Mouse (Mus musculus) midbrain, embryonic 11.5 days (tissue): Measurements from ENCODE around the gene Zeb2. TPM values are rescaled to one million over a fixed set of nuclear protein-coding genes. Genes with fewer than 3 reads are reported as not detected.

Source experiments
- ATAC-seq: fragments of 200-750 bp; cut with Nextera tagmentation; 2 replicates; pipeline ENCODE4 v1.8.0; 2017; ENCODE audit warnings: moderate TSS enrichment, moderate library complexity; ENCODE audit not compliant: low FRiP score
- DNase-seq: peaks from one replicate; pipeline ENCODE4 v3.0.0; 2015; ENCODE audit warnings: low spot score; ENCODE audit errors: missing footprints
- H3K27ac ChIP-seq: fragments of 300-500 bp; sonication (generic); 2 replicates; pipeline ENCODE4 v1.5.1; 2014; ENCODE audit warnings: low read depth, low read length
- H3K27me3 ChIP-seq: fragments of 300-500 bp; sonication (generic); 2 replicates; pipeline ENCODE4 v1.6.1; 2014; ENCODE audit warnings: mild to moderate bottlenecking, low read length, moderate library complexity, mixed read lengths; ENCODE audit not compliant: control insufficient read depth, insufficient read depth
- H3K36me3 ChIP-seq: fragments of 300-500 bp; sonication (generic); 2 replicates; pipeline ENCODE4 v1.6.1; 2014; ENCODE audit warnings: mild to moderate bottlenecking, low read length, moderate library complexity, mixed read lengths; ENCODE audit not compliant: control insufficient read depth, insufficient read depth
- H3K4me1 ChIP-seq: fragments of 300-500 bp; sonication (generic); 2 replicates; pipeline ENCODE4 v1.6.1; 2014; ENCODE audit warnings: low read length; ENCODE audit not compliant: control insufficient read depth, insufficient read depth
- H3K4me2 ChIP-seq: fragments of 300-500 bp; sonication (generic); 2 replicates; pipeline ENCODE4 v1.6.1; 2014; ENCODE audit warnings: mild to moderate bottlenecking, moderate library complexity
- H3K4me3 ChIP-seq: fragments of 300-500 bp; sonication (generic); 2 replicates; pipeline ENCODE4 v1.5.1; 2014; ENCODE audit warnings: low read depth, low read length
- H3K9ac ChIP-seq: fragments of 300-500 bp; sonication (generic); 2 replicates; pipeline ENCODE4 v1.6.1; 2014; ENCODE audit warnings: low read length
- H3K9me3 ChIP-seq: fragments of 300-500 bp; sonication (generic); 2 replicates; pipeline ENCODE4 v1.6.1; 2016; ENCODE audit warnings: low read length; ENCODE audit not compliant: control insufficient read depth
- WGBS: fragments of 180-500 bp; shearing (Covaris S2); extraction: QIAGEN DNeasy Blood & Tissue Kit; methylation state at CpG from one replicate; pipeline ENCODE4 v1.1.7; 2014; 5-methylcytosine and 5-hydroxymethylcytosine counted together
- polyA plus RNA-seq: library from polyadenylated mRNA; unstranded; fragments of >200 nt; fragmentation: Nextera tagmentation; extraction: Ambion mirVana; gene quantifications from 2 replicates; pipeline ENCODE4 v1.2.1, GENCODE M21; 2014

The Zeb2 gene
- polyA plus RNA-seq, 1 experiment from 2014 or later: 61.2 TPM

GRCm38 (mm10) chr2:44978038-44978437, 139.2 kb downstream of the Zeb2 start:
- WGBS: 79% methylated on average over 6 of the region's 6 CpGs
- DNase-seq: no peak
- Histone ChIP-seq H3K36me3 (no peaks in the 10 kb centered on the region), H3K4me1 (peaks cover 8% of the 10 kb centered on the region; the same call in 1 of the 2 replicates), H3K9ac (no peak overlapping the region), H3K27me3 (no peaks in the 10 kb centered on the region), H3K27ac (no peak overlapping the region), H3K4me3 (no peak overlapping the region), H3K4me2 (no peak overlapping the region), H3K9me3 (peaks cover 5% of the 10 kb centered on the region; the same call in 1 of the 2 replicates)
- no peak for ATAC-seq

DNA sequence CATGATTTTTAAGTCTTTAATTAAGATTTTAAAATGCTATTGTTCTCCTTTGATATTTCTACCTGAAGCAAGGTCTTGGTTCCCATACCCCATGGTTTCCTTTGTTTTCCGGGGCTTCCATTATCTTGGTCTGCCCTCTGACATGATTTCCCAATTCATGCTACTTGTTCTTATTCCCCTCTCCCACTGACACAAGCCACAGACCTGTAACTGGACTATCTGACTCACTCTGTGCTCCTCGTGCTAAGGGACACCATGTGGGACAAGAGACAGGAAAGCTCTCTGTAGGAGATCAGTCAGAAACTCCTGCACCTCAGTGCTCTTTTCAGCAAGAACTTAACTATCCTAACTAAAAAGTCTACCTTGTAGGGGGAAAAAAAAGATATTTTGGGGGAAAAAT, 139.6 kb downstream of the Zeb2 start:
- Histone ChIP-seq H3K4me3 (no peak overlapping the region), H3K9ac (no peak overlapping the region), H3K36me3 (no peaks in the 10 kb centered on the region), H3K27ac (no peak overlapping the region), H3K4me2 (no peak overlapping the region), H3K9me3 (peaks cover 5% of the 10 kb centered on the region; the same call in 1 of the 2 replicates), H3K4me1 (peaks cover 8% of the 10 kb centered on the region; the same call in 1 of the 2 replicates), H3K27me3 (no peaks in the 10 kb centered on the region)
- WGBS: 67% methylated on average over 2 of the region's 2 CpGs
- DNase-seq (no peak), ATAC-seq (no peak)

DNA sequence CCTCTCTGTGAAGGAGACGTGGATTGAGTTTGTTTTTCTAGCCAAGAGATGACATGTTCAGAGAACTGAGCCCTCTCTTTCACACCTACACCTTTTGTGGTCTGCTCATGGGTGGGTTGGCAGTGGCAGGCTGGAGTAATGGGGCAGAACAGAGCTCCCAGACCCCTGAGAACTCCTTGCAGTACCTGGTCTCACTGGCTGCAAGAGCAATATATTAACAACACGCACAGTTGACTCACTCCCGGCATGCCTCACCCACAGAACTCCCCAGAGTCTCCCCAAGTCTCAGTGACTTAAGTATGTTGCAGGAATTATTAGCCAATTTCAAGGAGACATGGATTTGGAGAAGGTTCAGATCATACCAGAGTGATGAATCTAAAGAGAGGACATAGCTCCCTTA, 140.1 kb downstream of the Zeb2 start:
- no peak overlapping the region for H3K27ac ChIP-seq
- H3K36me3 ChIP-seq: no peaks in the 10 kb centered on the region
- DNase-seq (no peak), ATAC-seq (no peak)
- peaks cover 5% of the 10 kb centered on the region; the same call in 1 of the 2 replicates for H3K9me3 ChIP-seq
- peaks cover 8% of the 10 kb centered on the region; the same call in 1 of the 2 replicates for H3K4me1 ChIP-seq
- H3K9ac ChIP-seq: no peak overlapping the region
- no peak overlapping the region for H3K4me3 ChIP-seq
- WGBS: 83% methylated on average over 3 of the region's 3 CpGs
- H3K4me2 ChIP-seq: no peak overlapping the region
- no peaks in the 10 kb centered on the region for H3K27me3 ChIP-seq

GRCm38 (mm10) chr2:44976484-44976883, 140.7 kb downstream of the Zeb2 start:
- Histone ChIP-seq H3K9ac (no peak overlapping the region), H3K27ac (no peak overlapping the region)

DNA sequence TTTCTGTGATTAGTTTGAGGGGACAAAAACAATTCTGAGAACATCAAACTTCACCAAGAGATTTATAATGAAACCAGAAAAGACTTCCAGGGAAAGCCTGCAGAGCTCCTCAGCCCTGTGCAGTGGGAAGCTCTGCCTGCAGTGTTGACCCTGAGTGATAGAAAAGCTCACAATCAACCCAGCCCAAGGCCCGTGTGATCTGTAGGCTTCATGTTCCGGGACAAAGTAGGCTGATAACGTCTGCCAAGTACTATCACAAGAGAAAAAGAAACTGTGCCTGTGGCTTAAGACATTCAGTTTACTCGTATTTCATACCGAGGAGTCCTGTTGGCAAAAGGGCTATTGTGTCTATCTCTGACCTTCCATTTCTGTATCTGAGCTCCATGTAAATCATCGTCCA, 143.4 kb downstream of the Zeb2 start:
- H3K36me3 ChIP-seq: no peaks in the 10 kb centered on the region
- no peak overlapping the region for H3K4me3 ChIP-seq
- no peak overlapping the region for H3K4me2 ChIP-seq
- WGBS: 89% methylated on average over 6 of the region's 6 CpGs
- H3K27me3 ChIP-seq: no peaks in the 10 kb centered on the region
- no peaks in the 10 kb centered on the region for H3K4me1 ChIP-seq
- ATAC-seq: no peak
- no peak overlapping the region for H3K9ac ChIP-seq
- no peak overlapping the region for H3K27ac ChIP-seq
- peaks cover 5% of the 10 kb centered on the region; the same call in 1 of the 2 replicates for H3K9me3 ChIP-seq
- DNase-seq: peak; percentile 4

More at GRCm38 (mm10) chr2:44976484-44976883, 140.7 kb downstream of the Zeb2 start:
- ATAC-seq (no peak), DNase-seq (no peak)
- peaks cover 8% of the 10 kb centered on the region; the same call in 1 of the 2 replicates for H3K4me1 ChIP-seq
- H3K4me3 ChIP-seq: no peak overlapping the region
- no peak overlapping the region for H3K4me2 ChIP-seq
- WGBS: 43% methylated on average over 4 of the region's 4 CpGs
- H3K36me3 ChIP-seq: no peaks in the 10 kb centered on the region
- H3K9me3 ChIP-seq: peaks cover 5% of the 10 kb centered on the region; the same call in 1 of the 2 replicates
- H3K27me3 ChIP-seq: no peaks in the 10 kb centered on the region

- Histone ChIP-seq H3K9ac (no peak overlapping the region), H3K27me3 (no peaks in the 10 kb centered on the region), H3K27ac (no peak overlapping the region), H3K4me2 (no peak overlapping the region), H3K4me3 (no peak overlapping the region), H3K9me3 (peaks cover 5% of the 10 kb centered on the region; the same call in 1 of the 2 replicates), H3K36me3 (no peaks in the 10 kb centered on the region), H3K4me1 (no peaks in the 10 kb centered on the region)
- DNase-seq: peak; percentile 56
- ATAC-seq: no peak
- 88% methylated on average over 6 of the region's 6 CpGs for WGBS
Measured at GRCm38 (mm10) chr2:44970087-44970646, 147.0 kb downstream of the Zeb2 start.

DNA sequence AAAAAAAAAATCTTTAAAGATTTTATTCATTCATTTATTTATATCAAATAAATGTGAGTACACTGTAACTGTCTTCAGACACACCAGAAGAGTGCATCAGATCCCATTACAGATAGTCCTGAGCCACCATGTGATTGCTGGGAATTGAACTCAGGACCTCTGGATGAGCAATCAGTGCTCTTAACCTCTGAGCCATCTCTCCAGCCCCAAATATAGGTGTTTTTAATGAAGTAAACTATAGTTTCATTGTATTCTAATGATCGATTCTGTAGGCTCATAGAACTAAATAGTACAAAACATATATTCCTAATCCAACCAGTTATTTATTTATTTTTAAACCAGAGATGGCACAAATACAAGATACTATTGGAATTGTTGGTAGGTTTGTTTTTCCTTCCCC, 147.6 kb downstream of the Zeb2 start:
- WGBS: 100% methylated on average over 1 of the region's 1 CpGs
- H3K27me3 ChIP-seq: no peaks in the 10 kb centered on the region
- no peaks in the 10 kb centered on the region for H3K36me3 ChIP-seq
- DNase-seq (no peak), ATAC-seq (no peak)
- H3K9ac ChIP-seq: no peak overlapping the region
- no peak overlapping the region for H3K4me3 ChIP-seq
- no peak overlapping the region for H3K27ac ChIP-seq
- no peaks in the 10 kb centered on the region for H3K4me1 ChIP-seq
- H3K4me2 ChIP-seq: no peak overlapping the region
- peaks cover 5% of the 10 kb centered on the region; the same call in 1 of the 2 replicates for H3K9me3 ChIP-seq

DNA sequence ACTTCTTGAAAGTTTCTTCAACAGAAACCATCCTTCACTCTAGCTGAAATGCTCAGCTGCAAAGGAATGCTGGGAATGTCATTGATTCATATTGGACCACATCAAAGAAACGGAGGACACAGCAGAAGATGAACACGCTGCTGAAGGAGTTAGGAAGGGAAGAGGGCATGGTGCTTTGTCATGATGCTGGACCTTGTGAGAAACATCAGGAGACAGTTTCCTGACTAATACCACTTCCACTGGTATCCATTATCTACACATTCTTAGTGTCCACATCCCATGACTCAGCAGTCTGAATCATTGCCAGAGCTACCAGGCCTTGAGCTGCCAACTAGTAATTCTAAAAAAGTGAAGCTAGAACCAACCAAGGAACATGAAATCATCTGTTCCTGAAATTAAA, 148.0 kb downstream of the Zeb2 start:
- no peaks in the 10 kb centered on the region for H3K36me3 ChIP-seq
- no peaks in the 10 kb centered on the region for H3K27me3 ChIP-seq
- 85% methylated on average over 2 of the region's 2 CpGs for WGBS
- H3K4me1 ChIP-seq: no peaks in the 10 kb centered on the region
- H3K27ac ChIP-seq: no peak overlapping the region
- no peak overlapping the region for H3K9ac ChIP-seq
- no peak overlapping the region for H3K4me2 ChIP-seq
- H3K9me3 ChIP-seq: peaks cover 3% of the 10 kb centered on the region; the same call in 1 of the 2 replicates
- H3K4me3 ChIP-seq: no peak overlapping the region
- DNase-seq: peak; percentile 65
- ATAC-seq: no peak

DNA sequence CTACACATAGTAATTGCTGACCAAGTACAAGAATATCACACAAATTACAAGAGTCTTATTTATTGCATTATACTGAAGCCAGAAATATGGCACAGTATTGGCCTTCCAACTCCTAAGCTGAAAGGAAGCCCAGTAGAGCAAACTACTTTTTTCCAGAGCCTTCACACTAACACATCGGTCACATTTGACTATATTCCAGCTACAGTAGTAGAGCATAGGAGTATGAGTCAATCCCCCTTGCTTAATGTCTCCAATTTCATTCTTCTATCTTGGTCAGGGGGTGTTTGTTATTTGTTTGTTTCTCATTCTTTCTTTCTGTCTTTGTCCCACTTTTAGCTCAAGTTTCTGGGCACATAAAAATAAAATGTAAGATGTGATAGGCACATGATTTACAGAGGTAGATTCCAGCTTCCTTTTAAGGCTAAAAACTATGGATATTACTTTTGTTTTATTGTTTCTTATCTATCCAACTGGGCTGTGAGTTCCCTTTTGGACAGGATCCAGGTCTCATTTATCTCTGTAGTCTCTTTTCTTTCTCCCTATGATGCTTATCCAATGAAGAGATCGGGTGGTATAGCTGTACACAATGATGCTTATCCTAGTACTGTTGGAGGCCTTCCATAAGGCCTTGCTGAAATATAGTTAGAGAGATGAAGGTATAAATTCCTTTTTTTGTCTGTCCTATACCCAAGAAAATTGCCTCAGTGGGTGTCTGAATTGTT, 151.2 kb downstream of the Zeb2 start:
- Histone ChIP-seq H3K9me3 (no peaks in the 10 kb centered on the region), H3K36me3 (no peaks in the 10 kb centered on the region), H3K4me1 (no peaks in the 10 kb centered on the region), H3K4me2 (no peak overlapping the region), H3K27me3 (no peaks in the 10 kb centered on the region), H3K4me3 (no peak overlapping the region), H3K9ac (no peak overlapping the region), H3K27ac (no peak overlapping the region)
- WGBS: 94% methylated on average over 2 of the region's 2 CpGs
- ATAC-seq (no peak), DNase-seq (no peak)
